Mouse (Mus musculus) brown adipose tissue, adult 24 weeks (tissue): ENCODE data around the gene Eral1. TPM values are rescaled to one million over a fixed set of nuclear protein-coding genes. Genes with fewer than 3 reads are reported as not detected.

ENCODE experiments used
- H3K27ac ChIP-seq: fragments of 200-500 bp; replicated peaks from 2 replicates; pipeline ENCODE4 v1.5.1; 2012; ENCODE audit warnings: low read depth, mild to moderate bottlenecking, low read length
- H3K4me1 ChIP-seq: fragments of 200-500 bp; 2 replicates; pipeline ENCODE4 v1.6.1; 2012; ENCODE audit warnings: low read length, mixed read lengths; ENCODE audit not compliant: control insufficient read depth, insufficient read depth, insufficient read length
- H3K4me3 ChIP-seq: fragments of 200-500 bp; 2 replicates; pipeline ENCODE4 v1.5.1; 2012; ENCODE audit warnings: low read depth, mild to moderate bottlenecking, low read length, moderate library complexity; ENCODE audit not compliant: insufficient read depth
- polyA plus RNA-seq: library from polyadenylated mRNA; stranded (reverse); fragments of >200 nt; gene quantifications from 2 replicates; pipeline ENCODE4 v1.2.4, GENCODE M21; 2012; ENCODE audit not compliant: missing spikeins, insufficient read depth, insufficient read length

The Eral1 gene
- 33.8 and 38.9 TPM in 2 replicates for polyA plus RNA-seq

GRCm38 (mm10) chr11:78079961-78080921, at the start of gene Eral1:
Gene Eral1 (minus strand): TSS chr11:78080383.
- Histone ChIP-seq H3K4me1 (0 out of 2 replicates have a peak, but pooled peaks cover 2% of the 10 kb centered on the region), H3K4me3 (peak within 1 kb of the TSS; percentile 80), H3K27ac (peak within 1 kb of the TSS; percentile 58; the same call in 1 of the 2 replicates)

GRCm38 (mm10) chr11:78129458-78129857, 49.3 kb upstream of the Eral1 start:
- Histone ChIP-seq H3K4me3 (no peak overlapping the region), H3K27ac (no peak overlapping the region), H3K4me1 (peaks cover 17% of the 10 kb centered on the region)

- peaks cover 14% of the 10 kb centered on the region for H3K4me1 ChIP-seq
- no peak overlapping the region for H3K4me3 ChIP-seq
- H3K27ac ChIP-seq, result no peak overlapping the region
These were observed 46.6 kb upstream of the Eral1 start for GRCm38 (mm10) chr11:78126739-78127138.

GRCm38 (mm10) chr11:78125691-78126090, 45.5 kb upstream of the Eral1 start:
- Histone ChIP-seq H3K4me3 (no peak overlapping the region), H3K27ac (peak overlapping the region; percentile 6; the same call in 1 of the 2 replicates), H3K4me1 (peaks cover 17% of the 10 kb centered on the region)

GRCm38 (mm10) chr11:78123782-78124181, 43.6 kb upstream of the Eral1 start:
- H3K4me1 ChIP-seq, result peaks cover 29% of the 10 kb centered on the region
- H3K4me3 ChIP-seq, result no peak overlapping the region
- no peak overlapping the region for H3K27ac ChIP-seq

- no peak overlapping the region for H3K4me3 ChIP-seq
These were observed 42.6 kb upstream of the Eral1 start for GRCm38 (mm10) chr11:78122815-78123214.

GRCm38 (mm10) chr11:78121176-78121575, 41.0 kb upstream of the Eral1 start:
- H3K4me1 ChIP-seq, result peaks cover 18% of the 10 kb centered on the region
- H3K27ac ChIP-seq, result no peak overlapping the region
- no peak overlapping the region for H3K4me3 ChIP-seq

More at GRCm38 (mm10) chr11:78122815-78123214, 42.6 kb upstream of the Eral1 start:
- H3K4me1 ChIP-seq, result peaks cover 29% of the 10 kb centered on the region
- H3K27ac ChIP-seq, result no peak overlapping the region

- Histone ChIP-seq H3K27ac (no peak overlapping the region), H3K4me1 (peaks cover 17% of the 10 kb centered on the region), H3K4me3 (no peak overlapping the region)
These were observed 39.7 kb upstream of the Eral1 start for GRCm38 (mm10) chr11:78119898-78120297.

GRCm38 (mm10) chr11:78118467-78118866, 38.3 kb upstream of the Eral1 start:
- H3K27ac ChIP-seq, result no peak overlapping the region
- peaks cover 17% of the 10 kb centered on the region for H3K4me1 ChIP-seq
- no peak overlapping the region for H3K4me3 ChIP-seq

GRCm38 (mm10) chr11:78116146-78116410, 35.9 kb upstream of the Eral1 start:
- no peak overlapping the region for H3K27ac ChIP-seq
- peaks cover 13% of the 10 kb centered on the region for H3K4me1 ChIP-seq
- H3K4me3 ChIP-seq, result peak overlapping the region; percentile 71; the same call in 1 of the 2 replicates

- H3K4me1 ChIP-seq, result peaks cover 11% of the 10 kb centered on the region
- H3K4me3 ChIP-seq, result peak overlapping the region; percentile 71
- H3K27ac ChIP-seq, result no peak overlapping the region
These were observed 35.4 kb upstream of the Eral1 start for GRCm38 (mm10) chr11:78115367-78116145.

- Histone ChIP-seq H3K4me3 (peak overlapping the region; percentile 71), H3K4me1 (peaks cover 9% of the 10 kb centered on the region), H3K27ac (no peak overlapping the region)
These were observed 34.6 kb upstream of the Eral1 start for GRCm38 (mm10) chr11:78114676-78115366.

GRCm38 (mm10) chr11:78113616-78114015, 33.4 kb upstream of the Eral1 start:
- Histone ChIP-seq H3K4me1 (peaks cover 4% of the 10 kb centered on the region; the same call in 1 of the 2 replicates), H3K27ac (no peak overlapping the region), H3K4me3 (no peak overlapping the region)

- Histone ChIP-seq H3K4me3 (no peak overlapping the region), H3K27ac (no peak overlapping the region), H3K4me1 (peaks cover 7% of the 10 kb centered on the region; the same call in 1 of the 2 replicates)
These were observed 24.3 kb upstream of the Eral1 start for GRCm38 (mm10) chr11:78104501-78104900.
